Mouse (Mus musculus) G1E (cell line): ENCODE measurements at regions not wholly inside any gene's neighbourhood (a gene's known extent, or its start where the extent isn't known, plus 50 kb on each side); places are given as distances from the start of the nearest gene placed in this dataset.

Source experiments
- CTCF ChIP-seq: IDR thresholded peaks from 2 replicates; pipeline ENCODE4 v1.5.1; 2012; ENCODE audit warnings: low read depth, low read length, inconsistent platforms, mixed read lengths
- GATA1 ChIP-seq: IDR thresholded peaks from 2 replicates; pipeline ENCODE4 v1.6.1; 2012; ENCODE audit warnings: borderline replicate concordance, low read length, inconsistent platforms, mixed read lengths
- TAL1 ChIP-seq: conservative IDR thresholded peaks from 2 replicates; pipeline ENCODE4 v1.6.1; 2012; ENCODE audit warnings: low read depth, low read length, inconsistent platforms, mixed read lengths

- TF ChIP-seq CTCF (no peak), GATA1 (no peak), TAL1 (no peak)
Measured at GRCm38 (mm10) chr14:102884539-102885239, 97.7 kb downstream of the Kctd12 start.
